Mouse (Mus musculus) c-Kit-positive CD71-negative TER-119-negative erythroid progenitor cells, embryonic 14.5 days (primary cell): Measurements from ENCODE around the gene Tspan4.

Source experiments
- DNase-seq: peaks from one replicate; pipeline ENCODE4 v3.0.0-alpha.2; 2013; ENCODE audit warnings: low read depth

Tspan4 gene

GRCm38 (mm10) chr7:141508160-141508559 is 33.1 kb downstream of the Tspan4 start:
- no peak for DNase-seq

GRCm38 (mm10) chr7:141510196-141510595 is 35.2 kb downstream of the Tspan4 start:
- no peak for DNase-seq

GRCm38 (mm10) chr7:141510681-141511191 is 35.7 kb downstream of the Tspan4 start:
- DNase-seq: no peak

GRCm38 (mm10) chr7:141517638-141518037 is 42.6 kb downstream of the Tspan4 start:
- no peak for DNase-seq

GRCm38 (mm10) chr7:141518296-141518695 is 43.3 kb downstream of the Tspan4 start:
- DNase-seq: no peak

GRCm38 (mm10) chr7:141518926-141519325 is 43.9 kb downstream of the Tspan4 start:
- no peak for DNase-seq

GRCm38 (mm10) chr7:141519795-141520194 is 44.8 kb downstream of the Tspan4 start:
- no peak for DNase-seq

GRCm38 (mm10) chr7:141523007-141523406 is 48.0 kb downstream of the Tspan4 start:
- DNase-seq: no peak

- no peak for DNase-seq
Measured at GRCm38 (mm10) chr7:141524271-141524670, 49.2 kb downstream of the Tspan4 start.

GRCm38 (mm10) chr7:141524760-141525579 is 49.9 kb downstream of the Tspan4 start:
- DNase-seq: peak; percentile 85

GRCm38 (mm10) chr7:141525580-141525925 is 50.5 kb downstream of the Tspan4 start:
- DNase-seq: no peak

- no peak for DNase-seq
Measured at GRCm38 (mm10) chr7:141535570-141535969, 60.5 kb downstream of the Tspan4 start.

GRCm38 (mm10) chr7:141538852-141539555 is 64.0 kb downstream of the Tspan4 start:
- DNase-seq: no peak

GRCm38 (mm10) chr7:141539556-141540311 is 64.7 kb downstream of the Tspan4 start, which contains the start of gene Chid1:
Gene Chid1 (minus strand): TSS chr7:141539857.
- peak; percentile 98 for DNase-seq

- no peak for DNase-seq
Measured at GRCm38 (mm10) chr7:141540312-141541081, 65.5 kb downstream of the Tspan4 start.

- no peak for DNase-seq
Measured at GRCm38 (mm10) chr7:141541681-141542080, 66.6 kb downstream of the Tspan4 start.

GRCm38 (mm10) chr7:141542588-141542987 is 67.5 kb downstream of the Tspan4 start:
- DNase-seq: no peak
